Mouse (Mus musculus) lung, adult 2 months (tissue): ENCODE data around the gene Cpne4.

Experiments used
- CTCF ChIP-seq: fragments of 200-500 bp; IDR thresholded peaks from 2 replicates; pipeline ENCODE4 v1.5.1; 2011; ENCODE audit warnings: mild to moderate bottlenecking, low read length, control low read depth; ENCODE audit not compliant: insufficient read depth
- POLR2A ChIP-seq: fragments of 200-500 bp; IDR thresholded peaks from 2 replicates; pipeline ENCODE4 v1.6.1; 2011; ENCODE audit warnings: low read depth, mild to moderate bottlenecking, control low read depth, low read length, borderline replicate concordance; ENCODE audit errors: extremely low read depth

DNA sequence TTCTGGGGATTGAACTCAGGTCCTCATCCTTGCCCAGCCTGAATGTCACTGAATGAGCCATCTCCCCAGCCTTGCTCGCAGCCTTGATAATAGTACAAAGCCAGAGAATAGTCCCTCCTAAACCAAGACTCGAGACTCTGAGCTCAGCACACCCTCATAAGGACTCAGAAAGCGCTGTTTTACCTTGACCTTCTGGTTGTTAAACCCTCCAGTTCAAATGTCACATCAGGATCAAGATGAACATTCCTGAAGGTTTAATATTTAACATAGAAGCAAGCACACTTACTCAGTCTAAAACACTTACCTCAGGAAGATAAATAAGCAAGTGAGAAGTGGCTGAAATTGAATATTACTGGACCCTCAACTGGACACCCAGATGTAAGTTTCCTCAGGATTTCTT is 405.1 kb downstream of the Cpne4 start:
- TF ChIP-seq POLR2A (no peak), CTCF (no peak)
